Mouse (Mus musculus) lung, postnatal 0 days (tissue): Measurements from ENCODE around the gene Vamp1. TPM values are rescaled to one million over a fixed set of nuclear protein-coding genes. Genes with fewer than 3 reads are reported as not detected.

Experiments used
- ATAC-seq: fragments of 200-750 bp; cut with Nextera tagmentation; 2 replicates; pipeline ENCODE4 v1.8.0; 2017; ENCODE audit warnings: moderate library complexity
- DNase-seq: peaks from one replicate; pipeline ENCODE4 v3.0.0-alpha.2; 2016; ENCODE audit warnings: low spot score
- H3K27ac ChIP-seq: fragments of 300-500 bp; sonication (generic); 2 replicates; pipeline ENCODE4 v1.5.1; 2014; ENCODE audit warnings: antibody characterized with exemption, mild to moderate bottlenecking, low read length, mixed read lengths
- H3K27me3 ChIP-seq: fragments of 300-500 bp; sonication (generic); replicated peaks from 2 replicates; pipeline ENCODE4 v1.6.1; 2014; ENCODE audit warnings: low read length, mixed read lengths; ENCODE audit not compliant: insufficient read depth
- H3K36me3 ChIP-seq: fragments of 300-500 bp; sonication (generic); 2 replicates; pipeline ENCODE4 v1.6.1; 2014; ENCODE audit warnings: low read length, mixed read lengths; ENCODE audit not compliant: insufficient read depth
- H3K4me1 ChIP-seq: fragments of 300-500 bp; sonication (generic); 2 replicates; pipeline ENCODE4 v1.6.1; 2014; ENCODE audit warnings: antibody characterized with exemption, low read depth, low read length, mixed read lengths; ENCODE audit not compliant: insufficient read depth
- H3K4me2 ChIP-seq: fragments of 300-500 bp; sonication (generic); replicated peaks from 2 replicates; pipeline ENCODE4 v1.6.1; 2014; ENCODE audit warnings: low read depth, mild to moderate bottlenecking, low read length, moderate library complexity, mixed read lengths
- H3K4me3 ChIP-seq: fragments of 300-500 bp; sonication (generic); 2 replicates; pipeline ENCODE4 v1.5.1; 2014; ENCODE audit warnings: low read depth, low read length
- H3K9ac ChIP-seq: fragments of 300-500 bp; sonication (generic); replicated peaks from 2 replicates; pipeline ENCODE4 v1.6.1; 2014; ENCODE audit warnings: low read depth, mild to moderate bottlenecking
- H3K9me3 ChIP-seq: fragments of 300-500 bp; sonication (generic); 2 replicates; pipeline ENCODE4 v1.6.1; 2016; ENCODE audit warnings: low read length, mixed read lengths
- CTCF ChIP-seq: IDR thresholded peaks from 2 replicates; pipeline ENCODE4 v1.5.1; 2016; ENCODE audit warnings: antibody characterized with exemption, mild to moderate bottlenecking
- EP300 ChIP-seq: IDR thresholded peaks from 2 replicates; pipeline ENCODE4 v1.6.1; 2016; ENCODE audit warnings: antibody characterized with exemption, mild to moderate bottlenecking, control low read depth
- WGBS: fragments of 180-500 bp; shearing (Covaris S2); extraction: QIAGEN DNeasy Blood & Tissue Kit; methylation state at CpG from one replicate; pipeline ENCODE4 v1.1.7; 2014; 5-methylcytosine and 5-hydroxymethylcytosine counted together
- polyA plus RNA-seq: library from polyadenylated mRNA; unstranded; fragments of >200 nt; fragmentation: Nextera tagmentation; extraction: Ambion mirVana; gene quantifications from 2 replicates; pipeline ENCODE4 v1.2.1, GENCODE M21; 2015

The Vamp1 gene
- polyA plus RNA-seq, 1 experiment from 2014 or later = 3.0 TPM

GRCm38 (mm10) chr6:125172474-125172873, 42.9 kb upstream of the Vamp1 start:
- ATAC-seq (no peak), DNase-seq (no peak)
- 40% methylated on average over 2 of the region's 2 CpGs for WGBS
- H3K4me1 ChIP-seq = no peaks in the 10 kb centered on the region
- H3K4me3 ChIP-seq = no peak overlapping the region
- no peaks in the 10 kb centered on the region for H3K27me3 ChIP-seq
- H3K4me2 ChIP-seq = no peak overlapping the region
- H3K27ac ChIP-seq = no peak overlapping the region
- no peak for TF ChIP-seq EP300
- no peak for TF ChIP-seq CTCF
- peaks cover 7% of the 10 kb centered on the region; the same call in 1 of the 2 replicates for H3K36me3 ChIP-seq
- no peak overlapping the region for H3K9ac ChIP-seq
- H3K9me3 ChIP-seq = no peaks in the 10 kb centered on the region

GRCm38 (mm10) chr6:125173256-125173655, 42.1 kb upstream of the Vamp1 start:
- H3K36me3 ChIP-seq = peaks cover 7% of the 10 kb centered on the region; the same call in 1 of the 2 replicates
- no peaks in the 10 kb centered on the region for H3K4me1 ChIP-seq
- WGBS = 82% methylated on average over 7 of the region's 7 CpGs
- DNase-seq (no peak), ATAC-seq (no peak)
- H3K27ac ChIP-seq = no peak overlapping the region
- H3K27me3 ChIP-seq = no peaks in the 10 kb centered on the region
- H3K4me3 ChIP-seq = no peak overlapping the region
- no peaks in the 10 kb centered on the region for H3K9me3 ChIP-seq
- TF ChIP-seq EP300 = no peak
- no peak for TF ChIP-seq CTCF
- no peak overlapping the region for H3K9ac ChIP-seq
- no peak overlapping the region for H3K4me2 ChIP-seq

GRCm38 (mm10) chr6:125175469-125175868, 39.9 kb upstream of the Vamp1 start:
- no peak overlapping the region for H3K4me3 ChIP-seq
- H3K36me3 ChIP-seq = peaks cover 7% of the 10 kb centered on the region; the same call in 1 of the 2 replicates
- no peak overlapping the region for H3K9ac ChIP-seq
- TF ChIP-seq EP300 (no peak), CTCF (no peak)
- no peak overlapping the region for H3K27ac ChIP-seq
- no peak for DNase-seq
- WGBS = 88% methylated on average over 5 of the region's 5 CpGs
- H3K9me3 ChIP-seq = no peaks in the 10 kb centered on the region
- no peaks in the 10 kb centered on the region for H3K27me3 ChIP-seq
- H3K4me2 ChIP-seq = no peak overlapping the region
- no peaks in the 10 kb centered on the region for H3K4me1 ChIP-seq
- ATAC-seq = no peak

GRCm38 (mm10) chr6:125179601-125180000, 35.8 kb upstream of the Vamp1 start:
- Histone ChIP-seq H3K9ac (no peak overlapping the region), H3K4me3 (no peak overlapping the region), H3K27ac (no peak overlapping the region), H3K4me2 (no peak overlapping the region), H3K36me3 (peaks cover 7% of the 10 kb centered on the region; the same call in 1 of the 2 replicates), H3K4me1 (no peaks in the 10 kb centered on the region), H3K27me3 (no peaks in the 10 kb centered on the region), H3K9me3 (no peaks in the 10 kb centered on the region)
- WGBS = 92% methylated on average over 7 of the region's 7 CpGs
- TF ChIP-seq EP300 (no peak), CTCF (no peak)
- no peak for DNase-seq
- ATAC-seq = no peak

GRCm38 (mm10) chr6:125182133-125182532, 33.2 kb upstream of the Vamp1 start:
- ATAC-seq (no peak), DNase-seq (peak; percentile 9)
- H3K27ac ChIP-seq = no peak overlapping the region
- H3K9ac ChIP-seq = no peak overlapping the region
- H3K4me1 ChIP-seq = no peaks in the 10 kb centered on the region
- no peaks in the 10 kb centered on the region for H3K27me3 ChIP-seq
- H3K4me2 ChIP-seq = no peak overlapping the region
- H3K36me3 ChIP-seq = no peaks in the 10 kb centered on the region; the same call in 1 of the 2 replicates
- H3K9me3 ChIP-seq = no peaks in the 10 kb centered on the region
- no peak overlapping the region for H3K4me3 ChIP-seq
- WGBS = 63% methylated on average over 5 of the region's 5 CpGs
- TF ChIP-seq EP300 = no peak
- no peak for TF ChIP-seq CTCF

- Histone ChIP-seq H3K4me3 (no peak overlapping the region), H3K27ac (no peak overlapping the region), H3K9ac (no peak overlapping the region), H3K9me3 (no peaks in the 10 kb centered on the region), H3K27me3 (no peaks in the 10 kb centered on the region), H3K4me1 (no peaks in the 10 kb centered on the region), H3K36me3 (no peaks in the 10 kb centered on the region), H3K4me2 (no peak overlapping the region)
- WGBS = 94% methylated on average over 10 of the region's 10 CpGs
- TF ChIP-seq EP300 (no peak), CTCF (no peak)
- DNase-seq (no peak), ATAC-seq (no peak)
Observed at GRCm38 (mm10) chr6:125186203-125186602, 29.1 kb upstream of the Vamp1 start.

GRCm38 (mm10) chr6:125190816-125191215, 24.5 kb upstream of the Vamp1 start:
- H3K4me1 ChIP-seq = peaks cover 6% of the 10 kb centered on the region; the same call in 1 of the 2 replicates
- no peaks in the 10 kb centered on the region for H3K27me3 ChIP-seq
- no peak overlapping the region for H3K27ac ChIP-seq
- H3K9ac ChIP-seq = no peak overlapping the region
- no peak for TF ChIP-seq CTCF
- no peak for TF ChIP-seq EP300
- DNase-seq (no peak), ATAC-seq (no peak)
- peak overlapping the region; percentile 74 for H3K4me2 ChIP-seq
- H3K36me3 ChIP-seq = no peaks in the 10 kb centered on the region
- no peaks in the 10 kb centered on the region for H3K9me3 ChIP-seq
- H3K4me3 ChIP-seq = peak overlapping the region; percentile 84; the same call in 1 of the 2 replicates
